Mouse (Mus musculus) forebrain, embryonic 15.5 days (tissue): ENCODE results near the gene Rnf223. TPM values are rescaled to one million over a fixed set of nuclear protein-coding genes. Genes with fewer than 3 reads are reported as not detected.
A peak's percentile ranks its signal among the peaks of the same experiment; 100 is the strongest.
"Not testable (repeated sequence)": the region's sequence is repeated elsewhere in the genome, so short reads cannot be mapped to it uniquely, and the experiment has no call there.

Source experiments
- ATAC-seq: fragments of 200-750 bp; cut with Nextera tagmentation; replicated peaks from 2 replicates; pipeline ENCODE4 v1.8.0; 2017; ENCODE audit warnings: mild to moderate bottlenecking, moderate TSS enrichment, moderate library complexity
- H3K27ac ChIP-seq: fragments of 300-500 bp; sonication (generic); replicated peaks from 2 replicates; pipeline ENCODE4 v1.5.1; 2015; ENCODE audit warnings: mild to moderate bottlenecking, inconsistent platforms
- H3K27me3 ChIP-seq: fragments of 300-500 bp; sonication (generic); 2 replicates; pipeline ENCODE4 v1.6.1; 2015; ENCODE audit warnings: inconsistent platforms
- H3K36me3 ChIP-seq: fragments of 300-500 bp; sonication (generic); 2 replicates; pipeline ENCODE4 v1.6.1; 2015; ENCODE audit warnings: mild to moderate bottlenecking, inconsistent platforms
- H3K4me1 ChIP-seq: fragments of 300-500 bp; sonication (generic); 2 replicates; pipeline ENCODE4 v1.6.1; 2015; ENCODE audit warnings: inconsistent platforms
- H3K4me2 ChIP-seq: fragments of 300-500 bp; sonication (generic); replicated peaks from 2 replicates; pipeline ENCODE4 v1.6.1; 2015; ENCODE audit warnings: mild to moderate bottlenecking, inconsistent platforms
- H3K4me3 ChIP-seq: fragments of 300-500 bp; sonication (generic); 2 replicates; pipeline ENCODE4 v1.5.1; 2015; ENCODE audit warnings: mild to moderate bottlenecking, inconsistent platforms
- H3K9ac ChIP-seq: fragments of 300-500 bp; sonication (generic); replicated peaks from 2 replicates; pipeline ENCODE4 v1.6.1; 2015; ENCODE audit warnings: mild to moderate bottlenecking, inconsistent platforms
- H3K9me3 ChIP-seq: fragments of 300-500 bp; sonication (generic); 2 replicates; pipeline ENCODE4 v1.6.1; 2016; ENCODE audit warnings: inconsistent platforms
- WGBS: fragments of 180-500 bp; shearing (Covaris S2); methylation state at CpG from one replicate; pipeline ENCODE4 v1.1.7; 2015; ENCODE audit warnings: mixed read lengths; 5-methylcytosine and 5-hydroxymethylcytosine counted together
- polyA plus RNA-seq: library from polyadenylated mRNA; unstranded; fragments of >200 nt; fragmentation: Nextera tagmentation; extraction: Ambion mirVana; gene quantifications from 2 replicates; pipeline ENCODE4 v1.2.1, GENCODE M21; 2015

Gene Rnf223
- polyA plus RNA-seq, 1 experiment from 2014 or later = 0.46 TPM

DNA sequence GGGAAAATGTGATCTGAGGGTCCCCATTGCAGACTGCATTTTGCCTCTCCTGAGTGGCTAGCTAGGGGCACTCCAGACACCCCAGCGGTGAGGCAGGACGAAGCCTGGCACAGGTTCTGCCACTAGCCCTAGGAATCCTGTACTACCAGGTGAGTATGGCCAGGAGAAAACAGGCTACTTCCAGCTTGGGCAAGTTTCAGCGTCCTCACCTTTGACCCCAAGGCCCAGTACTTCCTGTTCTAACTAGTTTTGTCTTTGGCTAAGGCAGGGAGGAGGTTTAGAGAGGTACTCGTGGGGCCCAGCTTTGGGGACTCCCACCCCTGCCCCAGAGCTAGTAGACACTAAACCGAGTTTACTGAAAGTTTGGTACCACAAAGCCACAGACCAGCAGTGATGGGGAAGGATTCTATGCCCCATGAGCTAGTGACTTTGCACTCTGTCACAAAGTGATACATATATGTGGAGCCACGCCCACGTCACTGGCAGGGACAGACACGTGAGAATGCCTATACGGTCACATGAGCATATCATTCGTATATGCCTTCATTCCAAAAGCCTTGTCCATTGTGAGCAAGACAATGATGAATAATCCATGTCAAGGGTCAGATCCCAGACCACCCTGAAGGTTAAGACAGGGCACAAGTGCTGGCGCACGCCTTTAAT lies 3.8 kb downstream of the Rnf223 start:
- no peaks in the 10 kb centered on the region for H3K36me3 ChIP-seq
- no peaks in the 10 kb centered on the region for H3K4me1 ChIP-seq
- no peak overlapping the region for H3K9ac ChIP-seq
- ATAC-seq = no peak
- no peak overlapping the region for H3K27ac ChIP-seq
- no peak overlapping the region for H3K4me3 ChIP-seq
- H3K9me3 ChIP-seq = no peaks in the 10 kb centered on the region
- H3K4me2 ChIP-seq = no peak overlapping the region
- H3K27me3 ChIP-seq = no peaks in the 10 kb centered on the region
- WGBS = 85% methylated on average over 12 of the region's 12 CpGs

DNA sequence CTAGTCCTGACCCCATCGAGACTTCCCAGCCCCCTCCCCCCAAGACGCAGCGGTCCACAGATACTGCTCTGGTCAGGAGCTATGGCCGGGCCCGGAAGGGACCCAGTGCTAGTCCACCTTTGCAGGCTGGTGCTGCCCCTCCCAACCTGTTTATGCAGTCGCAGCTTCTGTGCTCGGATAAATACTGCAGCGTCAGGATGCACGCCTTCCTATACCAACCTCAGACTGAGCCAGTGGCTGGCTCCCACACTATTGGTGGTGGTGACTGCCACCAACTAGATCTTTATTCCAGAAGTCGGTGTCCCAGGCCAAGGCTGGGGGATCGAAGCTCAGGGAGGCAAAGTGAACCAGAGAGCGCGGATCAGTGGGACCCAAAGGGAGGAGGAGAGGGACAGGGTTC lies 4.8 kb downstream of the Rnf223 start:
- no peak for ATAC-seq
- no peaks in the 10 kb centered on the region for H3K36me3 ChIP-seq
- no peak overlapping the region for H3K4me3 ChIP-seq
- H3K4me2 ChIP-seq = no peak overlapping the region
- no peak overlapping the region for H3K9ac ChIP-seq
- no peaks in the 10 kb centered on the region for H3K9me3 ChIP-seq
- H3K27me3 ChIP-seq = no peaks in the 10 kb centered on the region
- WGBS = 93% methylated on average over 13 of the region's 13 CpGs
- H3K4me1 ChIP-seq = no peaks in the 10 kb centered on the region
- H3K27ac ChIP-seq = no peak overlapping the region

DNA sequence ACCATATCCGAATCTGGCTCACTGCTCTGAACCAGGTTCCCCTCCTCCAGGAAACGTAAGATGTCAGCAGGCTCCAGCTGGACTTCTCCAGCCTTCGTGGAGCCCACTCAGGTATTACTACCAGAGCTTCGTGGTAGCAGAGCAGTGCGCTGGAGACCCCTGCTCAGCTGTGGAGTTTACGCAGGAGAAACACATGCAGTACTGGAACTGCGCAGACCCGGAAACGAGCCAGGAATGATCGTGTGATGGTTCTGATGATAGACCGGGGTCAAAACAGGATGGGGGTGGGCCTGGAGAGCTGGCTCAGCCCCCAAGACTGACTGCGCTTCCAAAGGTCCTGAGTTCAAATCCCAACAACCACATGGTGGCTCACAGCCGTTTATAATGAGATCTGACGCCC lies 5.5 kb downstream of the Rnf223 start:
- Histone ChIP-seq H3K27me3 (no peaks in the 10 kb centered on the region), H3K9me3 (no peaks in the 10 kb centered on the region), H3K9ac (no peak overlapping the region), H3K36me3 (no peaks in the 10 kb centered on the region), H3K4me2 (no peak overlapping the region), H3K4me3 (no peak overlapping the region), H3K4me1 (no peaks in the 10 kb centered on the region), H3K27ac (no peak overlapping the region)
- 95% methylated on average over 14 of the region's 14 CpGs for WGBS
- no peak for ATAC-seq

DNA sequence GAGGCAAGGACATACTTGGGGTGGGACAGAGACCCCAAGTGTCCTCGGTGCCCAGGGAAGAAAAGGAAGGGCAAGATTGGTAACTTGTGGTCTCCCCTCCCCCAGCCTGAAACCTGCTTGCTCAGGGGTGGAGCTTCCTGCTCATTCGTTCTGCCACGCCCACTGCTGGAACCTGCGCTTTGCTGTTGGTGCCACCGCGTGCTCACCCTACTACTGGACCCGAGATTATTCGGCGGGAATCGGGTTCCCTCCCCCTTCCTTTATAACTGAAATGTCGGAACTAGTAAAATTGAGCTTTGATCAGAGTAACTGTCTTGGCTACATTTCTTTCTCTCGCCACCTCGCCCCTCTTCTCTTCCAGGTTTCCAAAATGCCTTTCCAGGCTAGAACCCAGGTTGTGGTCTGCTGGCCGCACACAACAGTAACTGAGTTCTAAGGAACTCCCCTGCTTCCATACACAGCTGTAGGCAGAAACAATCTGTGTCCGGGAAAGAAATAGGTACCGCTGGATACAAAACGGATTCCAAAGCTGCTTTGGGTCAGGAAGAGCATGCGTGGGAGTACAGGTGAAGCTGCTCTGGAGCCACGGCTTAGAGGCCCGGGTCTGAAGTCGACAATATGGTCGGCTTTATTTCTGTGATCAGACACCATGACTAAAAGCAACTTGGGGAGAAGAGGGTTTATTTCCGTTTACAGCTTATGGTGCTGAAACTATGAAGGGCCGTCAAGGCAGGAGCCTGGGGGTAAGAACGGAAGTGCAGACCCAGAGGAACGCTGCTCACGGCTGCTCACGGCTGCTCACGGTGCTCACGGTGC lies 6.2 kb downstream of the Rnf223 start:
- Histone ChIP-seq H3K27ac (no peak overlapping the region), H3K4me1 (no peaks in the 10 kb centered on the region), H3K9me3 (no peaks in the 10 kb centered on the region), H3K9ac (no peak overlapping the region), H3K36me3 (no peaks in the 10 kb centered on the region), H3K4me2 (no peak overlapping the region), H3K27me3 (no peaks in the 10 kb centered on the region), H3K4me3 (no peak overlapping the region)
- 92% methylated on average over 30 of the region's 30 CpGs for WGBS
- no peak for ATAC-seq

DNA sequence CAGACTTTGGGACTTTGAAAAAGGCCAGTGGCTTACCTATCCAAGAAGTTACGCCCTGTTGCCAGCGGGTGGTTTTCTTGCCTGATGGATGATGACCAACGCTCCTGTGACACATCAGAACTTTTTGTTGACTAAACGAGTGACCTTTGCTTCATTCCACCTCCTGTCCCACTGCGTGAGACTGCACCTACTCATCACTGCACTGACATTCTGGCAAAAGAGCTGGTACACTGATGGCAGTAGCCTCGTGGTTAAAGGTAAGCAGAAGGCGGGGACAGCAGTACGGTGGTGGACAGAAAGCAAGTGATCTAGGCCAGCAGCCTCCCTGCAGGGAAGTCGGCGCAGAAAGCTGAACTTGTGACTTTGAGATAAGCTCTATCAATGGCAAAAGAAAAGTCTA lies 20.6 kb downstream of the Rnf223 start:
- H3K4me3 ChIP-seq, ATAC-seq: not testable (repeated sequence)
- WGBS = 91% methylated on average over 10 of the region's 10 CpGs

DNA sequence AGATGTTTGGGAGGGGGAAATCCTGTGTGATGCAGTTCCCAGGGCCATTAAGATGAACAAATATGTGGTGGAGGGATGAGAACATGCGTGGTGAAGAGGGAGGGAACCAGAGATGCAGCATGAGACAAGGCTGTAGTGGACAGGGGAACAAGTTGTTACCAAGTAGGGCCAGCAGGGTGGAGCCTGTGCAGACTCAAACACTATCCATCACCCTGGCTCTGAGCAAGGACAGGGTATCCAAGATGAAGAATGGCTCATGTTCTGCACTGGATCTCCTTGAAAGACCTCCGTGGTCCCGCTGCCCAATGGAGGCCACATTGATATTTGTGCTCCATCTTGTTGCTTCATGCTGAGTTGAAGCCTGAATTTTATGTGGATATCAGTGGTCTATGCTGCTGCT lies 24.5 kb downstream of the Rnf223 start:
- 96% methylated on average over 3 of the region's 3 CpGs for WGBS
- Histone ChIP-seq H3K4me2 (no peak overlapping the region), H3K9ac (no peak overlapping the region), H3K4me3 (no peak overlapping the region), H3K9me3 (0 out of 2 replicates have a peak, but pooled peaks cover 5% of the 10 kb centered on the region), H3K27ac (no peak overlapping the region), H3K27me3 (no peaks in the 10 kb centered on the region), H3K4me1 (no peaks in the 10 kb centered on the region), H3K36me3 (no peaks in the 10 kb centered on the region)
- ATAC-seq = no peak

More for the DNA sequence above, 20.6 kb downstream of the Rnf223 start:
- not testable (repeated sequence) for H3K27me3 ChIP-seq, H3K4me1 ChIP-seq, H3K36me3 ChIP-seq, H3K9me3 ChIP-seq, H3K27ac ChIP-seq, H3K4me2 ChIP-seq, H3K9ac ChIP-seq

DNA sequence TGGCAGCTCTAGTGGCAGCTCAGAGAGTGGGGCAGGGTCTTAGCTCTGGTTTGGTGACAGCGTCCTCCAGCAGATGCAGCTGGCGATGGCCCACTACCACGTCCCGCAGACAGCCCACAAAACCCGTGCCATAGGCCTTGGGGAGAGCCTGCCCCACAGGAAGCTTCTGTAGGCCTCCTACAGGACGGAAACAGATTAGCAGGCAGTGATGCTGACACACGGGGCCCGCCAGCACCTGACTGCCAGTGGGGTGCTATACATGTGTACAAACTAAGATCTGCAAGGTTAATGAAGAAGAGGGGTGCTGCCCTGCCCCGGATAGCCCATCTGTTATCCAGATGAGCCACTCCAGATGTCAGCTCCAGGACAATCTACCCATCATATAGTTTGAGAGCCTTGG lies 36.2 kb downstream of the Rnf223 start:
- Histone ChIP-seq H3K9me3 (no peaks in the 10 kb centered on the region), H3K36me3 (peaks cover 91% of the 10 kb centered on the region), H3K4me2 (no peak overlapping the region), H3K27ac (no peak overlapping the region), H3K4me1 (no peaks in the 10 kb centered on the region), H3K4me3 (no peak overlapping the region), H3K9ac (no peak overlapping the region), H3K27me3 (no peaks in the 10 kb centered on the region)
- 85% methylated on average over 9 of the region's 9 CpGs for WGBS
- no peak for ATAC-seq

DNA sequence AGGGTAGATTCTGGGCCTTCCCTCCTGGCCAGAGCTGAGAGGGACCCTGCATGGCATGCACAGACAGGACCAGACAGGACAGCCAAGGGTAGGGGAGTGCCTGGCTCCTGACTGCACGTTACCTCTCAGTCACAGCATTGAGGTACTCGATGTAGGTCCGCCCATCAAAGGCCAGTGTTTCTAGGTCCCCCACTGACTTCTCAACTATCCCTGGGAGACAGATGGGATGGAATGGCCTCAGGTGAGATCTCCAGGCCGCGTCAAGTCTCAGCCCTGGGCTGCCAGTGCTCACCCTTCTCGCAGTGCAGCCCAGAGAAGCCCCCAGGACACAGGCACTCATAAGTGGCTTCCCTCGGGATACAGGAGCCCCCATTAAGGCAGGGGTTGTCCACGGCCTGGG lies 38.3 kb downstream of the Rnf223 start:
- no peaks in the 10 kb centered on the region for H3K9me3 ChIP-seq
- no peak overlapping the region for H3K4me3 ChIP-seq
- H3K27ac ChIP-seq = no peak overlapping the region
- no peak overlapping the region for H3K9ac ChIP-seq
- WGBS = 94% methylated on average over 8 of the region's 8 CpGs
- H3K36me3 ChIP-seq = peaks cover 97% of the 10 kb centered on the region
- ATAC-seq = peak; percentile 43; the same call in 1 of the 2 replicates
- no peaks in the 10 kb centered on the region for H3K4me1 ChIP-seq
- H3K4me2 ChIP-seq = no peak overlapping the region
- no peaks in the 10 kb centered on the region for H3K27me3 ChIP-seq

DNA sequence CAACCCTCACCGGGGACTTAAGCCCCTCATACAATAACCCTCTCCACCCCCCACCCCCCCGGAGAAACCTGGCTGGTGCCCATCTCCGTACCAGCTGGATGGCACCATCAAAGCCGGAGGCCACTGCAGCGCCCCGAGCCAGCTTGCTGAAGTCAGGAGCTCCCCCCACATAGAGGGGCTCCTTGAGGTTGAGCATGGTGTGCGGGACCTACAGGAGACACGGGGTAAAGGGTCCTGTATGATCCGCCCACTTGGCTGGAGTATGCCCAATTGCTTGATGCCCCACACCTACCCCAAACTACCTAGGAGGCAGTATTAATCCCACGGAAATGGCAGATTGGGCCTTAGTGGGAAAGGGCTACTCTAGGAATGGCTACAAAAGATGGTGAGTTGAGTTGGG lies 38.8 kb downstream of the Rnf223 start:
- Histone ChIP-seq H3K4me3 (no peak overlapping the region), H3K27ac (no peak overlapping the region), H3K27me3 (no peaks in the 10 kb centered on the region), H3K4me2 (no peak overlapping the region), H3K9me3 (no peaks in the 10 kb centered on the region), H3K9ac (no peak overlapping the region), H3K4me1 (no peaks in the 10 kb centered on the region), H3K36me3 (peaks cover 97% of the 10 kb centered on the region)
- ATAC-seq = no peak
- WGBS = 93% methylated on average over 10 of the region's 10 CpGs

DNA sequence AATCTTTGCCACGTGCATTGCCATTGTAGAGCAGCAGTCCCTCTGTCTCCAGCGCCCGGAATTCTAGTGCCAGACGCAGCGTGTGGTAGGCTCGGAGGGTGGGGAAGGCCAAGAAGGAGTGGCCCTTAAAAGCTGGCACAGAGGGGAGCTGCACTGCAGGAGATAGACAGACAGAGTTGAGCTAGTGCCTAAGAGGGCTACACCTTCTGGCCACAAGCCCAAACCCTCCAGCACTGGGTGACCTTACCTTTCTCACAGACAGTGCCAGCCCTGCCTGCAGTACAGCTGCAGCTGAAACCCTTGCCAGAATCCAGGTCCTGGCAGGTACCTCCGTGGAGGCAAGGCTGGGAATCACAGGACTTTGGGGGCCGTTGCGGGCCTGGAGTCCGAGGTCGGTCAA lies 41.5 kb downstream of the Rnf223 start:
- H3K4me1 ChIP-seq = no peaks in the 10 kb centered on the region
- H3K4me2 ChIP-seq = no peak overlapping the region
- ATAC-seq = no peak
- H3K4me3 ChIP-seq = no peak overlapping the region
- H3K27me3 ChIP-seq = no peaks in the 10 kb centered on the region
- H3K9me3 ChIP-seq = no peaks in the 10 kb centered on the region
- H3K9ac ChIP-seq = no peak overlapping the region
- no peak overlapping the region for H3K27ac ChIP-seq
- peaks cover 98% of the 10 kb centered on the region for H3K36me3 ChIP-seq
- 95% methylated on average over 11 of the region's 11 CpGs for whole genome bisulfite sequencing

DNA sequence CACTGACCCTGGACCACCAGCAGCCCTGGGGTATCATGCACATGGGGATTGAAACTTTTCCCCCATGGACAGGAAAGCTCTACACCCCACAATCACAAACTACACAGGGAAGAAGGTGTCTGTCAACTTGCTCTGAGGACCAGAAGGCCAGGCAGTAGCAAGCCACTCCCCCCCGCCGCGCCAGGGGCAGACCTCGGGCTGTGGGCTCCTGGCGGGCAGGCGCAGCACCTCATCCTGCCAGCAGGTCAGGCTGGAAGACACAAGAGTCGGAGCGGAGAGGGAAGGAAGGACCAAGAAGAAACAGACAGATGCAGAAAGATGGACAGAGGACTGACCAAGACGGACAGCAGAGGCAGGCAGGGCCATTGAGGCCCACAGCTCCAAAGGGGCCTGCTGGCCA lies 47.3 kb downstream of the Rnf223 start:
- 92% methylated on average over 9 of the region's 9 CpGs for WGBS
- no peak overlapping the region for H3K27ac ChIP-seq

More for the DNA sequence above, 47.3 kb downstream of the Rnf223 start:
- ATAC-seq = no peak
- peaks cover 69% of the 10 kb centered on the region for H3K36me3 ChIP-seq
- peaks cover 31% of the 10 kb centered on the region for H3K4me1 ChIP-seq
- H3K4me3 ChIP-seq = no peak overlapping the region
- H3K9me3 ChIP-seq = no peaks in the 10 kb centered on the region
- H3K27me3 ChIP-seq = no peaks in the 10 kb centered on the region
- H3K9ac ChIP-seq = no peak overlapping the region
- no peak overlapping the region for H3K4me2 ChIP-seq
